Mouse (Mus musculus) right cerebral cortex, postnatal 14 days (tissue): ENCODE measurements around the gene Btbd11.

Experiments used
- DNase-seq: peaks from one replicate; pipeline ENCODE4 v3.0.0; 2022

Btbd11 gene

GRCm38 (mm10) chr10:85482064-85482473 is 95.5 kb downstream of the Btbd11 start:
- peak; percentile 54 for DNase-seq

- DNase-seq, result no peak
Observed at GRCm38 (mm10) chr10:85482480-85482879, 95.9 kb downstream of the Btbd11 start.

- DNase-seq, result no peak
Observed at GRCm38 (mm10) chr10:85486456-85486855, 99.8 kb downstream of the Btbd11 start.

- DNase-seq, result no peak
Observed at GRCm38 (mm10) chr10:85492583-85492982, 106.0 kb downstream of the Btbd11 start.

- no peak for DNase-seq
Observed at GRCm38 (mm10) chr10:85496358-85496757, 109.7 kb downstream of the Btbd11 start.

- DNase-seq, result no peak
Observed at GRCm38 (mm10) chr10:85496981-85497380, 110.4 kb downstream of the Btbd11 start.

- DNase-seq, result no peak
Observed at GRCm38 (mm10) chr10:85497931-85498330, 111.3 kb downstream of the Btbd11 start.

GRCm38 (mm10) chr10:85500573-85501155 is 114.0 kb downstream of the Btbd11 start:
- no peak for DNase-seq

- no peak for DNase-seq
Observed at GRCm38 (mm10) chr10:85501966-85502566, 115.5 kb downstream of the Btbd11 start.

- no peak for DNase-seq
Observed at GRCm38 (mm10) chr10:85502656-85503055, 116.0 kb downstream of the Btbd11 start.

GRCm38 (mm10) chr10:85503453-85503852 is 116.8 kb downstream of the Btbd11 start:
- DNase-seq, result no peak

- no peak for DNase-seq
Observed at GRCm38 (mm10) chr10:85507270-85508050, 120.8 kb downstream of the Btbd11 start.

GRCm38 (mm10) chr10:85508193-85508794 is 121.7 kb downstream of the Btbd11 start:
- DNase-seq, result no peak

GRCm38 (mm10) chr10:85509000-85509399 is 122.4 kb downstream of the Btbd11 start:
- no peak for DNase-seq

- DNase-seq, result no peak
Observed at GRCm38 (mm10) chr10:85510329-85510728, 123.7 kb downstream of the Btbd11 start.

- no peak for DNase-seq
Observed at GRCm38 (mm10) chr10:85512808-85513207, 126.2 kb downstream of the Btbd11 start.

GRCm38 (mm10) chr10:85517223-85518110 is 130.9 kb downstream of the Btbd11 start:
- DNase-seq, result peak; percentile 26

- no peak for DNase-seq
Observed at GRCm38 (mm10) chr10:85518111-85518409, 131.4 kb downstream of the Btbd11 start.

- DNase-seq, result no peak
Observed at GRCm38 (mm10) chr10:85522220-85522760, 135.7 kb downstream of the Btbd11 start.

GRCm38 (mm10) chr10:85525267-85526015 is 138.8 kb downstream of the Btbd11 start:
- DNase-seq, result no peak

- DNase-seq, result no peak
Observed at GRCm38 (mm10) chr10:85526657-85527056, 140.0 kb downstream of the Btbd11 start.

GRCm38 (mm10) chr10:85527722-85528121 is 141.1 kb downstream of the Btbd11 start:
- DNase-seq, result no peak
